Mouse (Mus musculus): ENCODE measurements at regions not wholly inside any gene's neighbourhood (a gene's known extent, or its start where the extent isn't known, plus 50 kb on each side); places are given as distances from the start of the nearest gene placed in this dataset.

- no peak for TF ChIP-seq CTCF (IDR thresholded peaks at IDR 0.05; ENCODE audit: control insufficient read depth, insufficient read depth, insufficient replicate concordance, low read depth, low read length)
- no peak for TF ChIP-seq POLR2A (IDR thresholded peaks at IDR 0.05; ENCODE audit: control insufficient read depth, low read depth, low read length)
These were observed 107.9 kb upstream of the Ufl1 start for GRCm38 (mm10) chr4:25389542-25389941.
